Mouse (Mus musculus) thymus, postnatal 10 days (tissue): ENCODE data around the gene Zfhx2.

Source experiments
- DNase-seq, 2 experiments: peaks; one replicate each; pipeline ENCODE4 v3.0.0; 2021; ENCODE audit warnings: low spot score in 2 of 2

Gene Zfhx2

DNA sequence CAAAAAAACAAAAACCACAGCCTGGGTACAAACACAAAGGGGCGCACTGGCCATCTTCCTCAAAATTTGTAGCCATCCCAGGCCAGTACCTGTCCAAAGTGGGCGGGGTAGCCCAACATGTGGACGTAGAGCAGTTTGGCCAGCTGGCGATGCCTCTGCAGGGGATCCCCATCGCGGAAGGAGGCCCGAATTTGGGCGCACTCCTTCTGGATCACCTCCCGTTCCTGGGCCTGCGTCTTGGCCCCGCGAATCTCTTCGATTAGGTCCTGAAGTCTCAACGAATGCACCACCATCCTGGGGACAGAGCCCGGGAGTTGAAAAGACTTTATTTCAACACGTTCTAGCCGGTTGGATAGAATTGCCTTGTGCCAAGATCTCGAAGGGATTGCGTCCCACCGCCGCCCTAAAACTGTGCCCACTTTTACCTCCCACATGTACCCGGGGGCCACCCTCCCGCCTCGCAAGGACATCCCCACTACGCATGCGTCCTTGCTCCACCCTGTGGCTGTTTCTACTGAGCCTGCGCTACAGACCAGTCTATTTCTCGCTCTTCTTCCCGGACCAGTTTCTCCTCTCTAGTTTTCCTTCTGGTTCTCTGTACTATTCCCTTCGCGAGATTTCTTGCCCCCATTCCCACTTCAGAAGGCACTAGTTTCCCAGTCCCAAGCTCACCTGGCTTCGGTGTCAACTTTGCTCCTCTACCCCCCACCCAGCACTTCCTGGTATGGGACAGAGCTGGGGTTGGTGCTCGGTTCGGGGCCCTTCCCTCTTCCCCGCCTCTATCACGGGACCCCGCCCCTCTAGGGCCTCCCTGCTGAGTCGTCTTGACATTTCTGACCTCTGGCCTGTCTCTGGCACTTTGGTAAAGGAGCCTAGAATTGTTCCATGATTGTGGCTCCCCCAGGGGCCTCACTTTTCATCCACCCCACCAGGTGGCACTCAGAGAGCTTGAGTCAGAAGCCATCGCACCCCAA lies 14.0 kb upstream of the Zfhx2 start, which contains the start of gene Ap1g2:
Gene Ap1g2, minus strand, starts transcription at position 758 of the 974 bp plus-strand sequence.
- peak; percentile 77 to 79 for DNase-seq

DNA sequence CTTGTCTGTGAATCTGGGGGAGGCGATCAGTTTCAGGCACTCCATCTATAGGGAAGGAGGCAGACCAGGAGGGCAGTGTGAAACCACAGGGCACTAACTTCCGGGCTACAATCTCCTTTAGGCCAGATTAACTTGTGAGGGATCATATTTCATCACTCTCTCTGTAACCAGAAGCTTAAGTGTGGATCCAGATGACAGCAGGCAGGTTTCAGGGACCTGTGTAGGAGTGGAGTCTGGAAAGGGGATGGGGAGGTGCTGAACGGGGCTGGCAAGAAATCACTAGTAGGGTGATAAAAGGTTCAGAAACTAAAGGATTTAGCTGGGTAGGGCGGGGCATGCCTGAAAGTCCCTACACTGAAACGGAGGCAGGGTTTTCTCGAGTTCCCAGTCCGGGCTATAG lies 13.3 kb upstream of the Zfhx2 start:
- DNase-seq: no peak

DNA sequence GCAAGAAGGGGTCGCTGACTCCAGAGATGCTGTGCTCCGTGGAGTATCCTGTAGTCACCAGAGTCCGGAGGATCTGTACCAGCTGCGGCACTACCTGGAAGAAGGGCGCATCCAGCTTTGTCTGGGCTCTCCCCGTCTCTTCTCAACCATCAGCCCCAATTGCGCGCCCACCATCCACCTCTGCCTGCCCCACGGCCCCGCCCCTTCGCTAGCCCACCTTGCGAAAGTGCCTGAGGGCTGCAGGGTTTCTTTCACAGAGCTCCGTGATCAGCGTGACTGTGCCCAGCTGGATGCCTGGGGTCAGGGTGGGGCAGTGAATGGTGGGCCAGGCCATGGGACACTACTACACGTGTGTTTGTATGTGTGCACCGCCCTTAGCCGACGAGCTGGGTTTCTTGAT lies 12.2 kb upstream of the Zfhx2 start:
- no peak for DNase-seq

DNA sequence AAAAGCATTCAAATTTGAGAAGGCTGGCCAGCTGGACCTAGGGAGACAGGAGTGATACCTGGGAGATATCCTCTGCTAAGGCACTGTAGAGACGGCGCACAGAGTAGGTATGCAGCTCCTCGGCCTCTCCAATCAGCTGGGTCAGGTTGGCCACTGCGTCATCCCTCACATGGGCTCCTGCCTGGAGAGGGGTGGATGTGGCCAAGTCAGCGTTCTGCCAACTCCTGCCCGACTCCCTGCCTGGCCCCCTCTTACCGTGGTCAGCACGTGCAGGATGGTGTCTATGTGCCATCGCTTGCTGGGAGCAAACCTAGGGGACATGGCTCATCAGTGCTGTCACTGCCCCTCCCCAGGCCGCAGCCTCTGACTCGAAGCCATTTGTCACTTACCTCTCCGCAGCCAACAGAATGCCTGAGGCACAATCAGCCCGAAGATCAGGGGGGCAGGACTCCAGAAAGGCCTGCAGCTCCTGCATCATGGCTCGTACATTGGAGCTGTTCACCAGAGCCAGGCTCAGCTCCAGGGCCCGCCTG lies 10.2 kb upstream of the Zfhx2 start:
- no peak for DNase-seq

DNA sequence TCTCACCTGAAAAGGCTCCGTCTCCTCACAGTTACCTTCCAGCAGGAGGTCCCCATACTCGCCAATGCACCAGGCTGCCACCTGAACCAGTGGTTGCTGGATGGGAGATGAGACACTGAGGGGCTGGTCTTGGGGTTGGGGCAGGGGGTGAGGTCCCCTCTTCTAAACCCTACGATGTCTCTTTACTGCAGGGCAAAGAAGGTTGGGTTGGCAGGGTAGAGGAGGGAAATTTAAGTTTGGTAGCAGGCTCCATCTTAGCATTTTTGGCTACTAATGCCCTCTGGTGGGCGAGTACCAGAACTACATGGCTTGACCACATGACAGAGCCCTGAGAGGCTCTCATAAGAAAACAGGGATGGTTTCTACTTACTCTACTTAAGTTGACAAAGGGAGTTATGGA lies 9.5 kb upstream of the Zfhx2 start:
- peak in 1 of 2 experiments; percentile 51 for DNase-seq

- DNase-seq: peak in 1 of 2 experiments; percentile 66
Measured at GRCm38 (mm10) chr14:55098067-55098466, 5.9 kb upstream of the Zfhx2 start.

- DNase-seq: no peak
Measured at GRCm38 (mm10) chr14:55097646-55098045, 5.5 kb upstream of the Zfhx2 start.

- DNase-seq: no peak
Measured at GRCm38 (mm10) chr14:55096573-55097087, 4.5 kb upstream of the Zfhx2 start.

DNA sequence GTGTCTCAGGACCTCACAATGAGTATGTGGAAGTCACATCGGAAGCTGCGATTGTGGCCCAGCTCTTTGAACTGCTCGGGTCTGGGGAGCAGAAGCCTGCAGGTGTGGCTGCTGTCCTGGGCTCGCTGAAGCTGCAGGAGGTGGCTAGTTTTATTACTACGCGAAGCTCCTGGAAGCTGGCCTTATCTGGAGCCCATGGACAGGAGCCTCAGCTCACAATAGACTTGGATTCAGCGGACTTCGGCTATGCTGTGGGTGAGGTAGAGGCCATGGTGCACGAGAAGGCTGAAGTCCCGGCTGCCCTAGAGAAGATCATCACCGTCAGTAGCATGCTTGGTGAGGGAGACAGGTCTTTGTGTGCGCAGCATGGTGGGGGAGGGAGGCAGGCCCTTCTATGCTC lies 3.5 kb upstream of the Zfhx2 start:
- DNase-seq: no peak

DNA sequence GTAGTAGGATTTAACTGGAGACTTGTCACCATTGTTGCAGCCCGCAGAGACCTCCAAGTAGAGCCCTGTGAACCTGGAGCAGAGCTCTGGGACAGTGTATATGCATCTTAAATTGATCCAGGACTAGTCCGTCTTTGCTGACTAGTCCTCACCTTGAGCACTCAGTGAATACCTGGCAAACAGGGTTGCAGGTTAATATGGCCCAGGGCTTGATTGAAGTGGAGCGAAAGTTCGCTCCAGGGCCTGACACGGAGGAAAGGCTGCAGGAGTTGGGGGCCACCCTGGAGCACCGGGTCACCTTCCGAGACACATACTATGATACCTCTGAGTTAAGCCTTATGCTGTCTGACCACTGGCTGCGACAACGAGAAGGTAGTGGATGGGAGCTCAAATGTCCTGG lies 3.1 kb upstream of the Zfhx2 start:
- DNase-seq: no peak

DNA sequence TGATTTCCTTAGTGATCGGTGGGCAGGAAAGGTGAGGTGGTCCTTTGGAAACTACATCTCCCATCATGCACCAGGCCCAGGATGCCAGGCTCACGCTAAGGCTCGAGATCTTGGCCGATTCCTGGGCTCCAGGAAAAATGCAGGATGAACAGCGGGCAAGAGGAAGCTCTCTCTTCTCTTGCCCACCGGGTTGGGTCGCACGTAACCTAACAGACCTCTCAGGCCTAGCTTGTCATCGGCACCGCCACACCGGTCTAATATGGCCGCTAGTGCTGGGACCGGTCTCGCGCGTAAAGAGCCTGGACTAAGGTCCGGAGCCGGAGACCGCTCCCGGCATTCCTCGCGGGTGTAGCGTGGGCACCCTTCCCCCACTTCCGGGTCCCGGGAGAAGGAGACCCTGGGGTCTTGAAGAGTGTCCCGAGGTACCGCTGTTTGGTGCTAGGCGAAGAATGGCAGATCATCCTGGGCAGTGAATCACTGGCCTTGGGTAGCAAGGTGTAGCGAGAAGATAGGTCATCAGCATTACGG lies 2.6 kb upstream of the Zfhx2 start, which contains the start of gene Thtpa:
Gene Thtpa, plus strand, starts transcription at position 81 of the 528 bp plus-strand sequence.
- DNase-seq: peak; percentile 43 to 54

- no peak for DNase-seq
Measured at GRCm38 (mm10) chr14:55093927-55094326, 1.8 kb upstream of the Zfhx2 start.

GRCm38 (mm10) chr14:55091209-55091865 lies 787 bp downstream of the Zfhx2 start:
- DNase-seq: no peak

- no peak for DNase-seq
Measured at GRCm38 (mm10) chr14:55089199-55089947, 2.8 kb downstream of the Zfhx2 start.

DNA sequence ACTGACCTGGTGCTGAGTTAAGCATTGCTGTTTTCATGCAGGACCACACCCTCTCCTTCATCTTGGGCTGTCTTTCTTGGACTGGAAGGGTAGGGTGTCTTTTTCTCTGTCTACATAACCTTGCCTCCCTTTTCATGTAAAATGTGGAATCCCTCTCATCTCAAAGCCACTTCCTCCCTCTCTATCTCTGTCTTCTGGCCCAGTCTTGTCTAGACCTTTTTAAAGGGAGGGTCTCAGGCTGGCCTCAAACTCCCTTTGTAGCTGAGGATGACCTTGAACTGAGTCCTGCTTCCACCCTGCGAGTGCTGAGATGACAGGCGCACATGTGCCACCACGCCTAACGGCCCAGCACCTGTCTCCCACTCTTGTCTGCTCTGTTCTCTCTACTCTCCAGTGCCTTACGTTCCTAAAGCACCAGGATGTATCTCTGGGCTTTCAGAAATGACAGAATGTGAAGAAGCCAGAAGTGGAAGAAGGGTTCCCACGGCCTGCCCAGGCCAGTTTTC lies 6.1 kb downstream of the Zfhx2 start:
- no peak for DNase-seq

DNA sequence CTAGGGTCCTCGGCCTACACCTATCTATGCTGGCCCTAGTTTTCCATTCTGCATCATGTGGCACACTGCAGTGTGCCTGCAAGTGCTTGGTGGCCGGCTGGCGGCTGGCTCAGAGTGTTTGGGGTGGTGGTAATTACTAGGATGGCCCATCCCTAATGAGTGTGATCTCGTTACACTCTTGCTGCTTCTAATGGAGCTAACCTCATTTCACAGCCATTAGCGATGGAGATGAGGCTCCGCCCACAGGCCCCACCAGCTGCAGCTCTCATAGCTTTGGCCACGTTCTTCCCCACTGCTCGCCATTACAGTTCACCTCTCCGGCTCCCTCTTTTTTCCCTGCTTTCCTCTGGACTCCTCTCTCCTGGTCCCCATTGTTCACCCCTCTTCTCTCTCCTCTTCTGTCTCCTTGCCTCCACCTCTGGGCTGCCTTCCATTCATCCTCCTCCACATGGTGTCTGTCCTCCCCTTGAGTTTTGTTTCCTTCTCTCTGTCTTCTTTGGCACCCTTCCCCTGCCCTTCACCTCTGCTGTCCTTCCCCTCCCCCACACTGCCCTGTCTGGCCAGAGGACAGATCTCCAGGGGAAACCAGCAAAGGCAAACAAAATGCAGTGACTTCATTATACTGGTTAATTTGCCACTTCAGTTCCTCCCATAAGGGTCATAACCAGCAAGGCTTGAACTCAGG lies 6.7 kb downstream of the Zfhx2 start:
- no peak for DNase-seq

DNA sequence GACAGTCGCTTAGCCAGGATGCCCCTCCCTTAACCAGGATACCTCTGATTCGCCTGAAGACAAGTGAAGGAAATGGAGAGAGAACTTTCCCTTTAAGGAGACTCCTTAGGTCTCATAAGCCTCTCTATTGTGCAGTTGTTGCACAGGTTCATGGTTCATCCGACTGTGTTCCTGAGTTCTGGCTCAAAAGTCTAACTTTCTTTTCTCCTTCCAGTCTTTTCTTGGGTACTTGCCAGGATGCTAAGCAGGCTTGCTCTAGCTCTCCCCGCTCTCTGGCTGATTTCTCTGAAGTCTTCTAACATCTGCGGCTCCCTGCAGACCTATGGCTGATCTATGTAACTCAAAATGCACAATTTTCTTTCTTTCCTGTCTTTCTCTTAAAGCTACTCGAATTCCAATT lies 8.6 kb downstream of the Zfhx2 start:
- no peak for DNase-seq

DNA sequence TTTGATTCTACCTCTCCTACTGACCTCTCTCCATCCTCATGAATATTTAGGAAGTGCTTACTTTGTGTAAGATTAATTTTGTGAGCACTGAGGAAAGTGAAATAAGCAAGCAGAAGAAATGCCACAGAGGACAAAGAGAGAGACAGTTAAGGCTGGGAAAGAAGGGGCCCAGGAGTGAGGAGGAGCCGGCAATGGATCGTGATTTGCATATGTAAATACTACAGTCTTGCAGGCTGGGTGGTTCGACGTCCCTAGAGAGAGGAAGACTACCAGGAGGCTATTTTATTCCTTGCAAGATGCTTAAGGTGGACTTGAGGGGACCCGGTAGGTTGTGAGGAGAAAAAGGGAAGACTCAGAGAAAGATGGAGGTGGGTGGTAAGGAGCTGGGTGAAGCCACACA lies 11.0 kb downstream of the Zfhx2 start:
- no peak for DNase-seq

DNA sequence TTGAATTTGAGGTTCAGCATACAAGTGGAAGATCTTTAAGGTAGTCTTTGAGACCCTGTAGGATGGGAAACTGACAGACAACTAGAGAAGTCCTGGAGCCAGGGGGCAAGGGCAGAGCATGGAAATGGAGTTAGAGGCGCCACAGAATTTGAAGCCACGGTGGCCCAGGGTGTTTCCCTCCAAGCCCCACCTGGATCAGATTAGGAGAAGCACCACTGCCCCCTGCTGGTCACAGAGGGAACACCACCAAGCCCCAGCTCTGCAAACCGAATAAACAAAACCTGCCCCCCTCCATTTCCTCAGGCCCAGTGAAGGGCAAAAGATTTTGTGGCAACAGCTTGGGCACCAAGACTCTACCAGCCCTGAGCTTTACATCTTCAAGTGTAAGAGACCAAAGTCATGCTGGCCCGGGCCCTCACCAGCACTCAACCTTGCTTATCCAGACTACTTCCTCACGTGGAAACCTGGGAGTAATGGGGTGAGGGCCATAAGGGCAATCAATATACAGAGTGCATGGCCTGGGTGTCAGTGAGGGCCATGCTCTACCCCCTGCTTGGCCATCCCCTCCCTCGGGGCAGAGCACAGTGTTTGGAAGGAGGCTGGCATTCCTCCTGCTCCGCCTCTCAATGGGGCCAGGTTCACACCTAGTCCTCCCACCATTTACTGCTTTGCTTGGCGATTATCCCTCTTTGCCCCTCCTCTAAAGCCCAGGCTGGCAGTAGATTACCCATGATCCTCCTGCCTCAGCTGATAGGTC lies 12.7 kb downstream of the Zfhx2 start:
- DNase-seq: peak; percentile 48 to 81
